Mouse (Mus musculus): ENCODE data around the gene Tex50.
"Not testable (repeated sequence)": the region's sequence is repeated elsewhere in the genome, so short reads cannot be mapped to it uniquely, and the experiment has no call there.

Tex50 gene

DNA sequence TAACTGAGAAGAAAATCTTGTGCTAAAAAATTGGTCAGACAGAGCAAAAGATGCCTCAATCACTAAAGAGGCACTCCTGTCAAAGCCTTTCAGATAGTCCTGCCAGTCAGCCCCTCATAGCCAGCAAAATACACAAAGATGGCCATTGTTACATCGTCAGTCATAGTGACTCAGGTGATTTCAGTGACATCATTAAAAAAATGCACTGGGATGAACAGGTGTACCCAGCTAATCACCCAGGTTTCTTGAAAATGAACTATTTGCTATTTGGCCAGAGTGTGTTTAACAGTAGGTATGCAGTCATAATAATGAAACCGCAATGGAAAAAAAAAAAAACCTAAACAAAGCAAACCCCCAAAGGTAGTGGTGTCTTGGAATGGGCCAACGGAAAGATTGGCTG is at the start of gene Tex50:
Gene Tex50 (minus strand): TSS at position 101 of the 400 bp plus-strand sequence.
- DNase-seq (ENCODE audit: low spot score in 2 of 2) = no peak

DNA sequence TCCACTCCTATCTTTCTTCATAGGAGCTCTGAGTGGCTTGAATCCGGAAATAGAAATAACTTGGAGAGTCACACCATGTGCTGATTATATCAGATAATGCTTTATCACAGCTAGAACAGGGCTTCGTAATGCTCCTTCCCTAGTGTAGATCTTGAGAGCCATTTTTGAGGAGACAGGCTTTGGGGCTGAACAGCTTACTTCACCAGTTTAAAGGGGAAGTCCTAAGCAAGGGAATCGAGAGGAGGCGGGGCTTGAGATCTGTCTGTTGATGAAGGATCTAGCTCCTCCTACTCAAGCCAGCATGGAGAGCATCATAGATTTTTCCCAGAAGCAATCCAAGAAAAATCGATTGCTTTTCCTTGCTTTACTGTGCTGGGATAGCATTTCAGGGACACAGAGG is 40.7 kb upstream of the Tex50 start:
- DNase-seq (ENCODE audit: low spot score in 2 of 2) = no peak

DNA sequence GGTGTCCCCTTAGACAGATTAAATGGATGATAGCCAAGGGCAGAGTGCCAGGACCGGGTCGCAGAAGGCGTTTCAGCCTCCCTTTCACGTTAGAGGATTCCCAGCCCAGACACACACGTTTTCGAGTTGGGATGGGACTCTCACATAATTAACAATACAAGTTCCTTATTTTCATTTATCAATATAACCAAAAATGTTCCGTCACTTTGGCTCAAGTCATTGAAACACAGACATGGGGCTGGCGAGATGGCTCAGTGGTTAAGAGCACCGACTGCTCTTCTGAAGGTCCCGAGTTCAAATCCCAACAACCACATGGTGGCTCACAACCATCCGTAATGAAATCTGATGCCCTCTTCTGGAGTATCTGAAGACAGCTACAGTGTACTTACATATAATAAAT is 37.2 kb upstream of the Tex50 start:
- DNase-seq (ENCODE audit: low spot score in 2 of 2) = not testable (repeated sequence)

DNA sequence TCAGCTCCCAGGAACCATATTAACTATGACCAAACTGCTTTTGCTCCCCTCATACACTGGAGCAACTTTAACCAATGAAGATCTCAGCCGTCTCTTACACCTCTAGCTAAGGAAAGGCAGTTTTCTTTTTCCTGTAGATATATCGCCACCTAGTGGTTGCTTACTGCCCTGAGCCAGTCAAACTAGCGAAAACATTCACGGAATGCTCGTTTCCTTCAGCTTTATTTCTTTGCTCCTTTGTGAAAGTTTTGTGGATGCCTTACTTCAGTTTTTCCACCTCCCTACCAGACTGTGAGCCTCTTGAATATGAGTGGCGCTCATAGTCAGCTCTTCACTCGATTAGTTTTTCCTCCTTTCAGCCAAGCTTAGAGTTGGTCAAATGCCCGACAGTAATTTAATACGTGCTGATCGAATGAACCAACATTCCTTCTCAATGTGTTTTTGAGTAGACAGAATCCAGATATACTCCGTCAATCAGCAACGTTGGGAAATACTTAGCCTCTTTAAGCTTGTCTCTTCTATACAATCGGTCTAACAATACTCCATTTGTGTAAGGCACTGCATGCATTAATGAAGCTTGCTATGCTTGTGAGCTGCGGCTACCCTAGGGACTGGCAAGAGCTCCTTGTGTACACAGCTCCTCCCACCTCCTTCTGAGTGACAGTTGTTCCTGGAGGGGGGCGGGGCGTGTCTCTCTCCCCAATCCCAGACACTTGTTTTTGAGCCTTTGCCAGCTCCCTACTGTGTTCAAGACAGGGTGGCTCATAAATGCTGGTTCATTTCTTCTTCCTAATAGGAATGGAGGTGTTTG is 36.6 kb upstream of the Tex50 start:
- peak; percentile 56 for DNase-seq (ENCODE audit: low spot score in 2 of 2)

DNA sequence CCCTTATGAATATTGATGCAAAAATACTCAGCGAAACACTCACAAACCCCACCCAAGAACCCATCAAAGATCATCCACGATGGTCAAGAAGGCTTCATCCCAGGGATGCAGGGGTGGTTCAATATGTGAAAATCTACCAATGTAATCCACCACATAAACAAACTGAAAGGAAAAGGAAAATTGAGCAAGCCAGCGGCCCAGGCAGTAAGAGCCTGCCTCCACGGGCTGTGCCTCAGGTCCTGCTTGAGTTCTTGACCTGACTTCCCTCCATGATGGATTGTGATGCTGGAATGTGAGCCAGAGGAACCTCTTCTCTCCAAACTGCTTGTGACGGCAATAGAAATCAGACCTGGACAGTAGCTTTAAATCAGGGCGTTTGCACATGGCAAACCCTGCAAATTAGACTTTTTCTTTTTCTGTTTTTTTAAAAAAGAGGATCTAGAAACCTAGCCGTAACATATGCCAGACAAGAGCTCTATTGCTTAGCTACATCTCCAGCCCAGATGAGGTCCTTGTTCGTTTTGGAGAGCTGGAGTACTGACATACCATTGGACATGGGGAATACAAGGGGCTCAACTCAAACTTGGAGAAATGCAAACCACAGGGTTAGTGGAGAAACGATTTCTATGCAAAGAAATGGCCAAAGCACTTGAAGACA is 31.3 kb upstream of the Tex50 start:
- DNase-seq (ENCODE audit: low spot score in 2 of 2) = no peak

DNA sequence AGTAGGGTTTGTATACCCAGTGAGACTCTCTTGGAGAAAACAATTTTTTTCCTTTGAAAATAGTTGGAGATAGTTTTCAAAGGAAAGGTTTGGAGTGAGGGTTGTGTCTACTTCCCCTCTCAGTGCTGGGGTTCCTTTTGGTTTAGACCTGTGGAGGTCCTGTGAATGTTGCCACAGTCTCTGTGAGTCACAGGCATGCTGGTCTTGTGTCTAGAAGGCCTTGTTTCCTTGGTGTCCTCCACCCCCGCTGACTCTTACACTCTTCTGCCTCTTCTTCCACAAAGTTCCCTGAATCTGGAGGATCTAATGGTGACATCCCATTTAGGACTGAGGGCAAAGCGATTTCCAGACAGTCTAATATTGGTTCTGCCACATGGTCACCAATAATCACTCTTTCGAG is 26.3 kb upstream of the Tex50 start:
- DNase-seq (ENCODE audit: low spot score in 2 of 2) = no peak

DNA sequence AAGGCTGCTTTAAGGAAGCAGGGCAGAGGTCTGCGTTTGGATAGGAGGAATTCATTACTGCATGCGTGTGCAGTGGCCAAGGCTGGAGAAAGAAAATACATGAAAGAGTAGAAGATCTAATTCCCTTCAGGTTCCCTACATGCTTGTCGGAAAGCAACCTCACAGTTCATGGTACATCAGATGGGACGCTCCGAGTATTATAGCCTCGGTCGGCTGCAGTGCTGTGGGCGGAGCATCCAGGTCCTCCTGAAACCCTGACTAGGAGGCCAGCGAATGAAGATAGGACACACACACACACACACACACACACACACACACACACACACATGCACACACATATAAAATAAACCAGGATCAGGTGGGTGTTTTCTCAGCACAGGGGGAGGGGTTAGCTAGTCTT is 24.6 kb upstream of the Tex50 start:
- no peak for DNase-seq (ENCODE audit: low spot score in 2 of 2)

DNA sequence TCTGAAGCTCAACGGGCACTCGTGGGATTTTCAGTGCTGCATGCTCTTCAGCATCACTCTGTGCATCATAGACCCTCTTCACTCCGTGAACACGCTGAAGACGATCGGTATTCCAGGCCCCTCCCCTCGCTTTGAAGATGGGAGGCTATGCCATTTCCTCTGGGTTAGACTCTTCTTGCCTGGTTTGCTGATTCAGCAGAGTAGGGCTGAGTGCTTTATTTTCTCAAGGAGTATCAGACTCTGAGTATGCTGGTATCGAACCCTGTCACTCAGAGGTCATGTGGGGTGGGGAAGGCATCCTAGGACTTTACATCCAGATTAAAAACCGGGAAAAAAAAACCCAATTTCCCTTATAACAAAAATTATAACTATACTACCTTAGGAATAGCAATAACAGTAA is 23.3 kb upstream of the Tex50 start:
- no peak for DNase-seq (ENCODE audit: low spot score in 2 of 2)

DNA sequence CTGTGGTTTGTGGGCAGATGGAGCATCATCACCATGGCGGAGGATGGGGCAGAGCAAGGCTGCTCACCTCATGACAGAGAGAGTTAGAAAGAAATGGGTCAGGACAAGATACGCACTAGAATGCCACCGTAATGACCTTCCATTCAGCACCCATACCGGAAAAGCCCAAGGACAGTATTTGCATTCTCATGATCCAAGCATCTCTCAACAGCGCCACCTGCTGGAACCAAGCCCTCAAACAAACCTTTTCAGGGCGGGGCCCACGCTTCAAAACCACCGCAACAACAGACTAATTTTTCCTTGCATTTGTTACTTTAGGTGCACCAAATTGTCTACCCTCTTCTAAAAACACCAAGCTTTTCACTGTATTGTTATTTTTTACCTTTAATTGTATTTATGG is 21.6 kb upstream of the Tex50 start:
- peak in 1 of 2 experiments; percentile 46 for DNase-seq (ENCODE audit: low spot score in 2 of 2)

DNA sequence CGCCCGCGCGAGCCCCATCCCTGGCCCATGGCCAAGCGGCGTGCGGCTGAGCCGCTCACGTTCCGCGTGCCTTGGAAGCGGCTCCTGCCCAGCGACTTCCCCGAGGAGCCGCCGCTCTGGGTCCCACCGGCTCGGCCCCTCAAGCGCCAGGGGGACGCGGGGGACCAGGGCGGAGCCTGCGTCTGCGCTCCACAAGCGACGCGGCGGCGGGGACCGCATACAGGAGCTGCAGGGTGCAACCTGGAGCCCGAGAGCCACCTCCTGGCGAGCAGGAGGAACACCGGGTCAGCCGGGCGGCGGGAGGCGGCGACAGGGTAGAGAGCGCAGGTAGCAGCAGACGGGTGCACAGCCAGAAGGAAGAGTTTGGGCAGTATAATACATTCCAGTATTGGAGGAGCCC is 11.5 kb upstream of the Tex50 start:
- DNase-seq (ENCODE audit: low spot score in 2 of 2) = peak; percentile 50 to 68

DNA sequence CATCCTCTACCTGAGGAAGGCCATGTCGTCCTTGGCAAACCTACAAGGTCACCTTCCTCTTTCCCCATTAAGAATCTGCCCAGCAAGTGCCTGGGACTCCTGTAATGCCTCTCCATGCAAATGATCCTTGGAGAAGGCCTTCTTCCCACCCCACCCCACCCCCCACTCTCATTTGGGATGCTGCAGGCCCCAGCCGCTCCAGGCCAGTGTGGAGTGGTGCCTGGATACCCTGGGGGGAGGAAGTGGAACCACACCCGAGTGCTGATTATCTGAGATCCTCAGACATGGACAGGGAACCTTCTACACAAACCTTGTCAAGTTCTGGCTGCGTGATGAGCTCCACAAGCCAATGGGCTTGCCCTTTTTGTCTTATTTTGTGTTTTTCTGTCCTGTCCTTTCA is 1.2 kb upstream of the Tex50 start:
- DNase-seq (ENCODE audit: low spot score in 2 of 2) = no peak

DNA sequence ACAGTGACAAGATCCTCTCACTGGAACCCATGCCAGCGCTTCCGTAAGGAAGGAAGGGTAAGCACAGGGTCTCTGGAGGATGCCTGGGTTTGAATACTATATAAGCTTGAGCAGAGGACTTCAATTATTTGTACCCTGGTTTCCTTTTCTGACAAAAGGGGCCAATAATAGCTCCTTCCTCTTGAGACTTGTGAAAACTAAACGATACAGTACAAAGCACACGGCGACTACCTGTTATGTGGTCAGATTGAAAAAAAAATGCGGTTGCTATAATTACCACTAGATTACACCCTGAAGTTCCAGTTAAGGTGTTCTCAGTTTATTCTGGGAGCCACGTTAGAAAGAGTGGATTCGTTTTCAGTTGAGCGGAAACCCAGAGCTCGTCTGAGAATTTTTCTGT is 2.6 kb downstream of the Tex50 start:
- no peak for DNase-seq (ENCODE audit: low spot score in 2 of 2)

DNA sequence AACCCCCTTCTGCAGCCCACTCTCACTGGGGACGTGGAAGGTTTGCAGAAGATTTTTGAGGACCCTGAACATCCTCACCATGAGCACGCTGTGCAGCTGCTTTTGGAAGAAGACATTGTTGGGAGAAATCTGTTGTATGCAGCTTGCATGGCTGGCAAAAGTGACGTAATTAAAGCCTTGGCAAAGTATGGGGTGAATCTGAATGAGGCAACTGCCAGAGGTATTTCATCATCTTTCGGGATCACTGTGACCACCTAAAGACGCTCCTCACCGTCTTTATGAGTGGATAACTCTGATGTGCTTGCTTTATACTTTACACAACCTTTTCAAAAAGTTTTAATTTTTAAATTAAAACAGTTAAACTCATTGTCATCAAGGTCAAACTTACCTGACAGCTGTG is 8.0 kb downstream of the Tex50 start:
- DNase-seq (ENCODE audit: low spot score in 2 of 2) = no peak

DNA sequence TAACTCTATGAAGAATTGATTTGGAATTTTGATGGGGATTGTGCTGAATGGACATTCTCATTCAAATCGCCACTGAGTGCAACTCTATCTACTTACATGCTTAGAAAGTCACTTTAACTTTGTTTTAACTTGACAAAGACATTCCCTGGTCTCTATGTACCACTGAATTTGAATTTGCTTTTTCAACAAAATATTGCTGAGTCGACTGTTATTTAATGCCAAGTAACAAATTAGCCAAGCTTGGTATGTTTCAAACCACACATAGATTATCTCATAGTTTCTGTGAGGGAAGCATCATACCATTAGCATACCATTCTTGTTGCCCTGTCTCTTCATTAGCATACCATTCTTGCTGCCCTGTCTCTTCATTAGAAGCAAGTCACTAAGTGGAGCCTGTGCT is 11.2 kb downstream of the Tex50 start:
- no peak for DNase-seq (ENCODE audit: low spot score in 2 of 2)

DNA sequence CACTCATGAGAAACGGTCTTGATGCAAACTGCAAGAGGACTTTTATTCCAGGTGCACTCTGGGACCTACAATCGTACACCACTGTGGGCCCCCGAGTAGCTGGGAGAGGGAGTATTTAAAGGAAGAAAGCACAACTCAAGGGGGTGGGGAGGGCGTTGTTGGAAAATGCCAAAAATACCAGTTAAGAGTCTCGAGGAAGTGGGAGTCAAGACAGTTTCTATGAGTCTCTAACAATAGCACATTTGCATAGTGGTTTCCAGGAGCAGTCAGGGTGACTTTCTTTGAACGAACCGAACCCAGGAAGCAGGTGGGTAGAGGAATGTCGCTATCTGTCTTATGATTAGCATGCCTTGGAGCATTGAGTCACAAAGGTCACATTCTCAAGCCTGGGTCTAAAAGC is 13.5 kb downstream of the Tex50 start:
- DNase-seq (ENCODE audit: low spot score in 2 of 2) = not testable (repeated sequence)

DNA sequence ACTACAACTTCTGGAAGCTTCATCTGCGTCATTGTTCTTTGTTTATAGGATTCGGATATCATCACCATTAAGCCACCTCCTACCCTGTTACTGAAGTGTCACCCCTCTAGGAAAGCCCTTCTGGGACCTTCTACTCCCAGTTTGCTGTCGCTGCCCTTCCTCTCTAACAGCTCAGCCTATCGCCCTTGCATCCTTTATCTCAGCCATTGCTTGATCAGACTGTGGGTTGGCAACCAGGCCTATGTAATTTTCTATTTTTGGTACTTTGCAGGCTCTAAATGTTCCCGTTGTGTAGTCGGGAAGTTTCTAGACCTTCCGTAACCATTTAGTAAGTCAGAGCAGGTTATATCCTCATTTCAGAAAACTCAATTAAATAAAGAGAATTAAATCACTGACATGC is 15.9 kb downstream of the Tex50 start:
- no peak for DNase-seq (ENCODE audit: low spot score in 2 of 2)

DNA sequence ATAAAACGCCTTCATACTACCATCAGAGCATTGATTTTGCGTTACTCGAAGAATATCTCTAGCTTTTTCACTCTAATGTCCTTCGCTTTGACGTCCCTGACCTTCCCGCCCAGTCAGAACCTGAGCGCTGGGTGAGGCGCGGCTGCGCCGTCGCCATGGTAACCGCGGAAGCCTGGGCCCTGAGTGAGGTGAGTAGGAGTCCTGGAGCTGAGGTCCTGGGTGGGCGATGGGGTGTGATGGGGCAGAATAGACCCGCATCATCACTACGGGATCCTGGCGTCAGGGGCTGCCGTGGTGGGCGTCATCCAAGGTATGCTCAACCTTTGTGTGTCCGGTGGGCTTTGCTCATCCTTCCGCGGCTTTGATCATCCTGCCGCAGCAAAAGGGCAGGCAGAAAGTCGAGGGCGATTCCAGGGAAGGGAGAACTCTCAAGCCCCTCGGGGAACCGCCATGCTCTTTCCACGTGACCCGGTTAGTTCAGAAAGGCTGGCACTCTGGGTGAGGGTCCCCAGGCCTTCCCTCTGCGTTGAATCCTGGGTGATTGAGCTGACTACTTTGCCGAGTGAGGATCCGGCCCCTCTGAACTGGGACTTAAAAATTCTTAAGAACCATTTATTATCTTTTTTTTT is 16.5 kb downstream of the Tex50 start, which contains the start of gene Ankrd45:
Gene Ankrd45 (plus strand): TSS at position 161 of the 629 bp plus-strand sequence.
- DNase-seq (ENCODE audit: low spot score in 2 of 2) = peak in 1 of 2 experiments; percentile 8

DNA sequence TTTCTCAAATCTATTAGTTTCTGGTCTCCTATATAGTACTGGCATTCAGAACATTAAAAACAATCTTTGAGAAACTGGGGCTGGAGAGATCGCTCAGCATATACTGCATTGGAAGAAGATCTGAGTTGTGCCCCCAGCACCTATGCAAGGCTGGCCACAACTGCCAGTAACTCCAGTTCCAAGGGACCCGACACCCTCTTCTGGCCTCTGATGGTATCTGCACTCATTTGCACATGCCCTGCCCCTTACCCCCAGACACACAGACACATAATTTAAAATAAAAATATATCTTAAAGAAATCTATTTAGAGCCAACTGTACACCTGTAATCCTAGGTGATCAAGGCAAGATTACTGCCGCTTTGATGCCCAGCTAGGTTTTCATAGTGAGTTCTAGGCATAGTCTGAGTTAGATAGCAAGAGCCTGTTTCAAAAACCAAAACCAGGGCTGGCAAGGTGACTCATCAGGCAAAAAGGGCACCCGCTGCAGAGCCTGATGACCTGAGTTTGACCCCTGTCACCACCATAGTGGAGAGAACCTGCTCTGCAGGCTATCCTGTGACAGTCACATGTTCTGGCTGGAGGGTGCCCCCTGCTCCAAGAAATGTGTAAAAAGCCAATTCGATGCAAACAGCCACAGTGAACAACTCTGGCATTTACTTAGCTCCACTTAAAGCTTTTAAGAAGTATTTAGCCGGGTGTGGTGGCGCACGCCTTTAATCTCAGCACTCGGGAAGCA is 18.9 kb downstream of the Tex50 start:
- DNase-seq (ENCODE audit: low spot score in 2 of 2) = peak in 1 of 2 experiments; percentile 25

DNA sequence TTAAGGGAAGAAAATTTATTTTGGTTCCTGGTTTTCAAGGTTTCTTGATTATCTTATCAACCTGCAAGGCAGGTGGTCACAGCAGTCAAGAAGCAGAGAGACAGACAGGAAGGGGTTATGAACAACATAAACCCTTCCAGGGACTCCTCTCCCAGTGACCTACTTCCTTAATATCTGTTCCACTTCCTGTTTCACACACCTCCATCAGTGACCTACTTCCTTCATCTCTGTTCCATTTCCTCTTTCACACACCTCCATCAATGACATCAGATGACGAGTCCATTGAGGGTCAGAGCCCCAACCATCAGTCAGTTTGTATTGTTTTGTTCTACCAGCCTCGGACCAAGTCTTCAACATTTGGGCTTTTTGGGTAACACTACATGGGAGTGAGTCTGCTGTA is 19.6 kb downstream of the Tex50 start:
- DNase-seq (ENCODE audit: low spot score in 2 of 2) = no peak

DNA sequence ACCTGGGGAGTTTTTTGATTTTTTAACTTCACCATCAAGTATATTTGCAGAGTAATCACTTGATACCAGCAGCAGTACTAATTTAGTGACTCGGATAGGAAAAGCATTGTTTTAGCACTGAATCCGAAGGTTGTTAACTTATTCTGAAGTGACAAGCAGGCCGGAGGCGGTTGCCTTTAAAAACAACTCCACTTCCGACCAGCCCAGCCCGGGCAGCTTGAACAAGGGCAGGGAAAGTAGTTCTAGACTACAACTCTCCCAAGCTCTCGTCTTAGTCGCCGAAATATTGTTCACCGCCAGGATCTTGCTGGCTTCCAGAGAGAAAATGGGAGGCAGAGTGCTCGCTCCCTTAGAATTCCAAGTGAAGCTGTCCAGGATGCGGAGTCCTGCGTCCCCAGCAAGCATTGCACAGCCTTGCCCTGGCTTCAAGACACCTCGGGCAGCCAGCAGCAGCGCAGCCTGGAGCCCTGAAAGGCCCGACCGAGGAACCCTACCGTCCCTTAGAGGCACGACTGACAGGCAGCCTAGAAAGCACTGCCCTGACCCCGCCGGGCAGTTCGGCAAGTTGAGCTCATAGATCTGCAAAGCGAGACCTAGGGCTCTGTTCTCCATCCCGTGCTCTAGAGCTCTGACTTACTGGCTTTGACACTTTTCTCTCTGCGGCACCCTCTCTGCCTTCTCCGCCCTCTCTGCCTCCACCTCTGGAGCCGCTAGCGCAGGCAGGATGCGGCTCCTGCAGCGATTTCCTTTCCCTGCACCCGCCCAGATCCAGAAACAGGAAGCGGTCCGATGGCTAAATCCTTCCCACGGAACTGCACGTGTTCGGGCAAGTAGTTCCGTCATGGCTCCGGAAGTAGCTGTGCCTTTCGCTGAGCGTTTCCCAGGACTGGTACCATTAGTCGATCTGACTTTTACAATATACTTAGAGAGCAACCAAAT is 28.1 kb downstream of the Tex50 start, which contains the start of gene Klhl20:
Gene Klhl20 (minus strand): TSS at position 786 of the 939 bp plus-strand sequence.
- peak; percentile 86 to 96 for DNase-seq (ENCODE audit: low spot score in 2 of 2)

DNA sequence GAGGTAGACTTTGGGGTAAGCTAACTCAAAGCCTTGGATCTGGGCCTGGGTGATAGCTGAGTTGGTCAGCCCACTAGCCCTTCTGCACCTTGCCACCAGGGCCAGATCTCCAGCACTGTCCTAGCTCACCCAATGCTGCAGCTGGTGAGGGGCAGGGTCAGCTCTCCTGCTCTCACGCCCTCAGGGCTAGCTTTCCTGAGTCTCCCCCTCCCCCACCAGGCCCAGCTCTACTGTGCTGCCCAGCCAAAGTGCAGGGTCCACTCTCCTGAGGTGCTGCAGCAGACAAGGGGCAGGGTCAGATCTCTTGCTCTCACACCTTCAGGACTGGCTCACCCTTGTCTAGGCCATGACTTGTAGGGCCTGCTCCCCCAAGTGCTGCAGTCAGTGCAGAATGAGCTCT is 32.7 kb downstream of the Tex50 start:
- DNase-seq (ENCODE audit: low spot score in 2 of 2) = no peak
